Mouse (Mus musculus): ENCODE results near the gene Vps13a.
"Not testable (repeated sequence)": the region's sequence is repeated elsewhere in the genome, so short reads cannot be mapped to it uniquely, and the experiment has no call there.

Gene Vps13a

GRCm38 (mm10) chr19:16780790-16781384 lies at the start of gene Vps13a:
Vps13a (minus strand) TSS chr19:16780933.
- DNase-seq (ENCODE audit: low spot score in 2 of 2), result peak; percentile 82 to 84

GRCm38 (mm10) chr19:16827657-16828056 lies 46.9 kb upstream of the Vps13a start:
- DNase-seq (ENCODE audit: low spot score in 2 of 2), result no peak

GRCm38 (mm10) chr19:16825228-16825627 lies 44.5 kb upstream of the Vps13a start:
- DNase-seq (ENCODE audit: low spot score in 2 of 2), result no peak

GRCm38 (mm10) chr19:16814848-16815247 lies 34.1 kb upstream of the Vps13a start:
- DNase-seq (ENCODE audit: low spot score in 2 of 2), result no peak

GRCm38 (mm10) chr19:16813306-16813705 lies 32.6 kb upstream of the Vps13a start:
- DNase-seq (ENCODE audit: low spot score in 2 of 2), result no peak

GRCm38 (mm10) chr19:16812072-16812608 lies 31.4 kb upstream of the Vps13a start:
- DNase-seq (ENCODE audit: low spot score in 2 of 2), result no peak

- DNase-seq (ENCODE audit: low spot score in 2 of 2), result no peak
These were observed 24.4 kb upstream of the Vps13a start for GRCm38 (mm10) chr19:16805102-16805501.

- no peak for DNase-seq (ENCODE audit: low spot score in 2 of 2)
These were observed 23.8 kb upstream of the Vps13a start for GRCm38 (mm10) chr19:16804578-16804977.

GRCm38 (mm10) chr19:16802707-16803106 lies 22.0 kb upstream of the Vps13a start:
- DNase-seq (ENCODE audit: low spot score in 2 of 2), result no peak

- DNase-seq (ENCODE audit: low spot score in 2 of 2), result no peak
These were observed 21.4 kb upstream of the Vps13a start for GRCm38 (mm10) chr19:16802123-16802522.

- DNase-seq (ENCODE audit: low spot score in 2 of 2), result no peak
These were observed 17.2 kb upstream of the Vps13a start for GRCm38 (mm10) chr19:16797923-16798322.

- not testable (repeated sequence) for DNase-seq (ENCODE audit: low spot score in 2 of 2)
These were observed 13.8 kb upstream of the Vps13a start for GRCm38 (mm10) chr19:16794486-16794885.

- no peak for DNase-seq (ENCODE audit: low spot score in 2 of 2)
These were observed 9.2 kb upstream of the Vps13a start for GRCm38 (mm10) chr19:16789930-16790329.

GRCm38 (mm10) chr19:16784879-16785278 lies 4.1 kb upstream of the Vps13a start:
- DNase-seq (ENCODE audit: low spot score in 2 of 2), result no peak

- no peak for DNase-seq (ENCODE audit: low spot score in 2 of 2)
These were observed 780 bp upstream of the Vps13a start for GRCm38 (mm10) chr19:16781406-16782019.

GRCm38 (mm10) chr19:16780251-16780783 lies 416 bp downstream of the Vps13a start:
- DNase-seq (ENCODE audit: low spot score in 2 of 2), result peak; percentile 20 to 44

- no peak for DNase-seq (ENCODE audit: low spot score in 2 of 2)
These were observed 947 bp downstream of the Vps13a start for GRCm38 (mm10) chr19:16779786-16780185.

GRCm38 (mm10) chr19:16779281-16779680 lies 1.5 kb downstream of the Vps13a start:
- DNase-seq (ENCODE audit: low spot score in 2 of 2), result no peak

GRCm38 (mm10) chr19:16778578-16778977 lies 2.2 kb downstream of the Vps13a start:
- no peak for DNase-seq (ENCODE audit: low spot score in 2 of 2)

- no peak for DNase-seq (ENCODE audit: low spot score in 2 of 2)
These were observed 2.8 kb downstream of the Vps13a start for GRCm38 (mm10) chr19:16777901-16778300.

- not testable (repeated sequence) for DNase-seq (ENCODE audit: low spot score in 2 of 2)
These were observed 3.3 kb downstream of the Vps13a start for GRCm38 (mm10) chr19:16777391-16777790.

GRCm38 (mm10) chr19:16773237-16774016 lies 7.3 kb downstream of the Vps13a start:
- DNase-seq (ENCODE audit: low spot score in 2 of 2), result no peak
